Mouse (Mus musculus): ENCODE data around the gene Minpp1.

DNA sequence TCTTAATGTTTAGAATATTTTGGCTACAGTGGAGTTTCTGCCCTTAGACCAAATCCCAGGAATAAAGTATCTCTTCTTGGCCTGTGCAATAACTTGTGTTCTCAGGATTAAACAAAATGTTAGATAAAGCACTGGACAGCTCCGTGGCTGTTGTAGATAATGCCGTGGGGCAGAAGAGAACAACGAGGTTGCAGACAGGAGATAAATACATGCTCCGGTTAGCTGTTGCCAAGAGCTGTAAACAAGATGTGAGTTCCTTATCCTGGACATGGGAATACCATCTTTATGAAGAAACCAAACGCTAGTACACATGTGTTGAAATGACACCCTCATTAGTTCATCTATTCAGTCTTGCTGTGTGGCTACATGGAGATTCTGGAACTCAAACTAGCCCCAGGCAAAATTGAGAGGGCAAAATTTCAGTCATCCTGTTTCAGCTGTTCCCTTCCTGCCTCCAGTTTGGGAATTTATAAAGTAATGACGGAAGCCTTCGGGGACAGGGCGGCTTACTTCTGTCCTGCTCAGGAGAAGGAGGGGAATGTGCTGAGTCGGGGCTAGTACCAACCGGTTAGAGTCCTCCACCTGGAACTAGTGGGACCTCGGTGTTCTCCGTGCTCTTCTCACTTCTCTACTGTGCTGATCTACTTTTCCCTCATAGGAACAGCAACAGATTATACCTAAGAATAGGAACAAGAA lies 9.4 kb upstream of the Minpp1 start:
- TF ChIP-seq CTCF (conservative IDR thresholded peaks at IDR 0.05; ENCODE audit: low read length), result no peak
- TF ChIP-seq NANOG (IDR thresholded peaks at IDR 0.05; ENCODE audit: borderline replicate concordance, low read length), result no peak

Measured in E14TG2a.4 (cell line).